Mouse (Mus musculus) ES-Bruce4 (cell line): ENCODE measurements around the gene Mast4.

ENCODE experiments used
- CTCF ChIP-seq: IDR thresholded peaks from one replicate; pipeline ENCODE4 v1.8.1; 2011; ENCODE audit warnings: low read depth, low read length
- EP300 ChIP-seq: IDR thresholded peaks from 2 replicates; pipeline ENCODE4 v1.6.1; 2011; ENCODE audit warnings: low read depth, low read length; ENCODE audit not compliant: insufficient read depth
- POLR2A ChIP-seq: IDR thresholded peaks from one replicate; pipeline ENCODE4 v1.8.1; 2011; ENCODE audit warnings: low read length; ENCODE audit not compliant: insufficient read depth

DNA sequence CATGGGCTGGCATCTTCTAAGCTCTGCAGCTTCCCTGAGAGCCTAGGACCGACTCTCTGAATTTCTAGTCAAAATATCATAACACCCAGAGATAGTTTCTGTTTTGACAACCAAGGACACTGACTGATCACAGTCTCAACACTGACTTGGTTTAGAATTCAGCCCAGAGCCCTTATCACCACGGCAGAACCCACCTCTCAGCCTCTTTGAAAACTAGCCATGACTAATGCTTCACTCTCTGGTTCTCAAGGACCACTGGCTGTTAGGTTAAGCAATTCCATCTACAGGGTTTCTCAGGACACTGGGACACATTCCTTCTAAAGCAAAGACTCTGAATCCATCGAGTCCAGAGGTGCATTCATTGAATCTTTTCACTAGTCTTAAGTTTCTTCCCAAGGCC lies 79.4 kb downstream of the Mast4 start:
- TF ChIP-seq EP300 (no peak), POLR2A (no peak), CTCF (no peak)
